Mouse (Mus musculus) thymus, postnatal 4 days (tissue): Measurements from ENCODE around the gene Pitpnc1.

ENCODE experiments used
- DNase-seq: peaks from one replicate; pipeline ENCODE4 v3.0.0; 2021

Pitpnc1 gene

GRCm38 (mm10) chr11:107267522-107267921 lies 203.0 kb downstream of the Pitpnc1 start:
- peak; percentile 57 for DNase-seq

- DNase-seq = no peak
Observed at GRCm38 (mm10) chr11:107265861-107266260, 204.6 kb downstream of the Pitpnc1 start.

- no peak for DNase-seq
Observed at GRCm38 (mm10) chr11:107264889-107265615, 205.4 kb downstream of the Pitpnc1 start.

- DNase-seq = no peak
Observed at GRCm38 (mm10) chr11:107263838-107264237, 206.7 kb downstream of the Pitpnc1 start.

- DNase-seq = no peak
Observed at GRCm38 (mm10) chr11:107259428-107259827, 211.1 kb downstream of the Pitpnc1 start.

- DNase-seq = peak; percentile 58
Observed at GRCm38 (mm10) chr11:107255185-107255584, 215.3 kb downstream of the Pitpnc1 start.

GRCm38 (mm10) chr11:107254181-107254580 lies 216.3 kb downstream of the Pitpnc1 start:
- no peak for DNase-seq

- DNase-seq = no peak
Observed at GRCm38 (mm10) chr11:107252026-107252425, 218.5 kb downstream of the Pitpnc1 start.

- peak; percentile 26 for DNase-seq
Observed at GRCm38 (mm10) chr11:107251460-107251859, 219.0 kb downstream of the Pitpnc1 start.

GRCm38 (mm10) chr11:107250882-107251281 lies 219.6 kb downstream of the Pitpnc1 start:
- DNase-seq = no peak

- DNase-seq = no peak
Observed at GRCm38 (mm10) chr11:107248753-107249152, 221.7 kb downstream of the Pitpnc1 start.

- no peak for DNase-seq
Observed at GRCm38 (mm10) chr11:107245657-107246056, 224.8 kb downstream of the Pitpnc1 start.

- DNase-seq = no peak
Observed at GRCm38 (mm10) chr11:107243126-107243525, 227.4 kb downstream of the Pitpnc1 start.

- DNase-seq = no peak
Observed at GRCm38 (mm10) chr11:107241678-107242077, 228.8 kb downstream of the Pitpnc1 start.

GRCm38 (mm10) chr11:107238506-107238905 lies 232.0 kb downstream of the Pitpnc1 start:
- DNase-seq = no peak

GRCm38 (mm10) chr11:107237532-107237931 lies 233.0 kb downstream of the Pitpnc1 start:
- no peak for DNase-seq

- no peak for DNase-seq
Observed at GRCm38 (mm10) chr11:107233252-107233890, 237.1 kb downstream of the Pitpnc1 start.

- no peak for DNase-seq
Observed at GRCm38 (mm10) chr11:107230128-107230527, 240.4 kb downstream of the Pitpnc1 start.

- no peak for DNase-seq
Observed at GRCm38 (mm10) chr11:107226431-107226830, 244.1 kb downstream of the Pitpnc1 start.

GRCm38 (mm10) chr11:107226013-107226412 lies 244.5 kb downstream of the Pitpnc1 start:
- no peak for DNase-seq

- DNase-seq = no peak
Observed at GRCm38 (mm10) chr11:107225301-107225700, 245.2 kb downstream of the Pitpnc1 start.

GRCm38 (mm10) chr11:107223667-107224214 lies 246.8 kb downstream of the Pitpnc1 start:
- DNase-seq = no peak

- DNase-seq = peak; percentile 61
Observed at GRCm38 (mm10) chr11:107223169-107223561, 247.3 kb downstream of the Pitpnc1 start.

- no peak for DNase-seq
Observed at GRCm38 (mm10) chr11:107222531-107223168, 247.8 kb downstream of the Pitpnc1 start.
